Mouse (Mus musculus) embryonic stem cell, embryonic (primary cell): Measurements from ENCODE around the gene Muc1.

Source experiments
- CTCF ChIA-PET, 4 experiments: fragments of 300-600 bp in 2 of 4; fragments of 350-600 bp in 2 of 4; sonication (Branson Sonifier 250); formaldehyde crosslinking; loops; one replicate each; lab custom pipeline; 2022; ENCODE audit warnings: inconsistent platforms in 2 of 4; lab: Charles Lee
- POLR2A ChIA-PET, 4 experiments: fragments of 300-600 bp in 2 of 4; fragments of 350-600 bp in 2 of 4; sonication (Branson Sonifier 250); formaldehyde crosslinking; loops; one replicate each; lab custom pipeline; 2022; ENCODE audit warnings: antibody characterized with exemption in 4 of 4, inconsistent platforms in 1 of 4; lab: Charles Lee

Gene Muc1

GRCm38 (mm10) chr3:89256177-89256576 lies 27.3 kb downstream of the Muc1 start:
- ChIA-PET POLR2A (interaction anchor here in 2 of 4 experiments (1.3 to 2.6 kb wide), 5 partner anchors 9 to 61 kb away, joined by 3 to 9 read pairs (median 4); partner anchors contain the start of genes Krtcap2 (in 1 of the 2) and Trim46 (in 1 of the 2)), CTCF (interaction anchor here in 2 of 4 experiments (0.6 to 2.4 kb wide), 7 partner anchors 10 to 571 kb away, joined by 3 to 10 read pairs (median 4); partner anchors contain the start of genes Krtcap2 (in 2 of the 2), Trim46 (in 2 of the 2) and Khdc4 (in 1 of the 2))

GRCm38 (mm10) chr3:89259076-89259475 lies 30.2 kb downstream of the Muc1 start, which contains the start of gene Dpm3:
TSS of gene Dpm3 (plus strand) at chr3:89259358.
- POLR2A ChIA-PET = interaction anchor here in 2 of 4 experiments (0.9 to 1.0 kb wide), 3 partner anchors 10 to 33 kb away, joined by 3 to 4 read pairs (median 3); no protein-coding TSS in a partner anchor
- CTCF ChIA-PET = interaction anchor here in 3 of 4 experiments (0.6 to 2.5 kb wide), 8 partner anchors 8 to 464 kb away, joined by 3 to 9 read pairs (median 4); partner anchors contain the start of genes Krtcap2 (in 1 of the 3), Slc50a1 (in 1 of the 3) and Trim46 (in 1 of the 3)

- ChIA-PET POLR2A (interaction anchor here in 1 of 4 experiments (1.0 kb wide), 1 partner anchor 34 kb away, joined by 3 read pairs; no protein-coding TSS in a partner anchor), CTCF (interaction anchor here in 1 of 4 experiments (0.7 kb wide), 1 partner anchor 47 kb away, joined by 3 read pairs; no protein-coding TSS in a partner anchor)
These were observed 31.4 kb downstream of the Muc1 start for GRCm38 (mm10) chr3:89260211-89260610.

- POLR2A ChIA-PET = interaction anchor here in 1 of 4 experiments (1.2 kb wide), 1 partner anchor 33 kb away, joined by 3 read pairs; no protein-coding TSS in a partner anchor
- CTCF ChIA-PET = interaction anchor here in 3 of 4 experiments (0.7 to 1.8 kb wide), 4 partner anchors 18 to 571 kb away, joined by 4 to 6 read pairs (median 4); no protein-coding TSS in a partner anchor
These were observed 33.6 kb downstream of the Muc1 start for GRCm38 (mm10) chr3:89262417-89262816.

GRCm38 (mm10) chr3:89266439-89266893 lies 37.6 kb downstream of the Muc1 start:
- ChIA-PET CTCF (interaction anchor here in 2 of 4 experiments (0.6 to 1.4 kb wide), 4 partner anchors 15 to 190 kb away, joined by 3 to 4 read pairs (median 3); partner anchors contain the start of genes Adam15 (in 1 of the 2) and Efna1 (in 1 of the 2)), POLR2A (interaction anchor here in 2 of 4 experiments (0.6 to 6.2 kb wide), 8 partner anchors 10 to 651 kb away, joined by 3 to 35 read pairs (median 4); partner anchors contain the start of genes Efna1 (in 2 of the 2), Krtcap2 (in 1 of the 2) and Trim46 (in 1 of the 2))

GRCm38 (mm10) chr3:89268916-89269315 lies 40.1 kb downstream of the Muc1 start:
- CTCF ChIA-PET = interaction anchor here in 3 of 4 experiments (0.5 to 4.0 kb wide), 8 partner anchors 13 to 1020 kb away, joined by 3 to 25 read pairs (median 3); no protein-coding TSS in a partner anchor
- POLR2A ChIA-PET = interaction anchor here in 3 of 4 experiments (0.6 to 6.2 kb wide), 8 partner anchors 11 to 247 kb away, joined by 3 to 35 read pairs (median 4); partner anchors contain the start of genes Efna1 (in 2 of the 3), Mtx1 (in 1 of the 3) and Pbxip1 (in 1 of the 3)

GRCm38 (mm10) chr3:89270051-89270755 lies 41.3 kb downstream of the Muc1 start, which contains the start of gene Slc50a1:
TSS of gene Slc50a1 (minus strand) at chr3:89270570.
- POLR2A ChIA-PET = interaction anchor here in 3 of 4 experiments (0.5 to 6.2 kb wide), 16 partner anchors 9 to 180 kb away, joined by 3 to 35 read pairs (median 4); partner anchors contain the start of genes Efna1 (in 2 of the 3), Clk2 (in 1 of the 3), Mtx1 (in 1 of the 3) and Scamp3 (in 1 of the 3)
- CTCF ChIA-PET = interaction anchor here in 3 of 4 experiments (0.5 to 4.0 kb wide), 8 partner anchors 11 to 267 kb away, joined by 3 to 25 read pairs (median 3); partner anchors contain the start of genes Dpm3 (in 1 of the 3) and Efna1 (in 1 of the 3)

- ChIA-PET CTCF (interaction anchor here (0.6 to 4.0 kb wide), 8 partner anchors 10 to 267 kb away, joined by 3 to 25 read pairs (median 4); partner anchors contain the start of genes Dpm3 (in 1 of the 4), Efna1 (in 1 of the 4) and Fdps (in 1 of the 4)), POLR2A (interaction anchor here in 2 of 4 experiments (0.9 to 6.2 kb wide), 13 partner anchors 8 to 181 kb away, joined by 3 to 35 read pairs (median 4); partner anchors contain the start of genes Efna1 (in 2 of the 2), Clk2 (in 1 of the 2) and Scamp3 (in 1 of the 2))
These were observed 42.0 kb downstream of the Muc1 start for GRCm38 (mm10) chr3:89270891-89271290.

GRCm38 (mm10) chr3:89271760-89272159 lies 42.9 kb downstream of the Muc1 start:
- ChIA-PET CTCF (interaction anchor here (0.5 to 4.0 kb wide), 9 partner anchors 9 to 106 kb away, joined by 3 to 25 read pairs (median 4); partner anchors contain the start of gene Efna1 (in 1 of the 4)), POLR2A (interaction anchor here in 2 of 4 experiments (0.8 to 6.2 kb wide), 2 partner anchors 8 to 28 kb away, joined by 3 to 35 read pairs; partner anchors contain the start of gene Efna1 (in 1 of the 2))

GRCm38 (mm10) chr3:89276061-89276460 lies 47.2 kb downstream of the Muc1 start:
- CTCF ChIA-PET = interaction anchor here in 1 of 4 experiments (0.6 kb wide), 1 partner anchor 11 kb away, joined by 3 read pairs; no protein-coding TSS in a partner anchor
- POLR2A ChIA-PET = no interaction called here

- ChIA-PET CTCF (interaction anchor here in 3 of 4 experiments (0.6 to 1.2 kb wide), 6 partner anchors 26 to 129 kb away, joined by 3 read pairs; no protein-coding TSS in a partner anchor), POLR2A (interaction anchor here in 3 of 4 experiments (0.6 to 1.3 kb wide), 7 partner anchors 9 to 184 kb away, joined by 3 to 6 read pairs (median 3); partner anchors contain the start of gene Rusc1 (in 1 of the 3))
These were observed 48.6 kb downstream of the Muc1 start for GRCm38 (mm10) chr3:89277281-89278021.

- POLR2A ChIA-PET = interaction anchor here in 3 of 4 experiments (0.5 to 4.3 kb wide), 5 partner anchors 9 to 185 kb away, joined by 3 to 35 read pairs (median 3); partner anchors contain the start of genes Clk2 (in 1 of the 3), Rusc1 (in 1 of the 3) and Slc50a1 (in 1 of the 3)
- CTCF ChIA-PET = interaction anchor here in 2 of 4 experiments (0.6 to 1.2 kb wide), 4 partner anchors 30 to 118 kb away, joined by 3 read pairs; no protein-coding TSS in a partner anchor
These were observed 49.2 kb downstream of the Muc1 start for GRCm38 (mm10) chr3:89278107-89278506.

GRCm38 (mm10) chr3:89278643-89279042 lies 49.8 kb downstream of the Muc1 start:
- ChIA-PET CTCF (interaction anchor here in 2 of 4 experiments (0.9 to 7.1 kb wide), 6 partner anchors 30 to 100 kb away, joined by 3 to 31 read pairs (median 4); partner anchors contain the start of gene Krtcap2 (in 1 of the 2)), POLR2A (interaction anchor here in 3 of 4 experiments (0.5 to 4.3 kb wide), 5 partner anchors 8 to 142 kb away, joined by 3 to 35 read pairs (median 4); partner anchors contain the start of genes Slc50a1 (in 2 of the 3) and Clk2 (in 1 of the 3))

- POLR2A ChIA-PET = interaction anchor here in 3 of 4 experiments (0.6 to 4.3 kb wide), 7 partner anchors 9 to 115 kb away, joined by 3 to 35 read pairs (median 4); partner anchors contain the start of genes Slc50a1 (in 2 of the 3) and Clk2 (in 1 of the 3)
- CTCF ChIA-PET = interaction anchor here in 2 of 4 experiments (0.9 to 7.1 kb wide), 9 partner anchors 9 to 99 kb away, joined by 3 to 31 read pairs (median 5); partner anchors contain the start of genes Krtcap2 (in 1 of the 2) and Slc50a1 (in 1 of the 2)
These were observed 50.5 kb downstream of the Muc1 start for GRCm38 (mm10) chr3:89279153-89279890.
